Mouse (Mus musculus): ENCODE data around the gene Abcf2. TPM values are rescaled to one million over a fixed set of nuclear protein-coding genes. Genes with fewer than 3 reads are reported as not detected.

Gene Abcf2
- polyA plus RNA-seq, 1 experiment, result 50.0 TPM

GRCm38 (mm10) chr5:24601911-24602750, 24.9 kb upstream of the Abcf2 start:
- DNase-seq (ENCODE audit: low read depth), result no peak

- no peak for DNase-seq (ENCODE audit: low read depth)
Measured at GRCm38 (mm10) chr5:24601071-24601835, 24.0 kb upstream of the Abcf2 start.

- DNase-seq (ENCODE audit: low read depth), result no peak
Measured at GRCm38 (mm10) chr5:24600236-24600635, 23.0 kb upstream of the Abcf2 start.

GRCm38 (mm10) chr5:24599137-24599536, 21.9 kb upstream of the Abcf2 start:
- no peak for DNase-seq (ENCODE audit: low read depth)

- DNase-seq (ENCODE audit: low read depth), result no peak
Measured at GRCm38 (mm10) chr5:24598570-24599006, 21.3 kb upstream of the Abcf2 start.

- DNase-seq (ENCODE audit: low read depth), result no peak
Measured at GRCm38 (mm10) chr5:24597901-24598569, 20.8 kb upstream of the Abcf2 start.

GRCm38 (mm10) chr5:24597221-24597728, 20.0 kb upstream of the Abcf2 start:
- DNase-seq (ENCODE audit: low read depth), result no peak

GRCm38 (mm10) chr5:24596519-24597171, 19.4 kb upstream of the Abcf2 start:
- DNase-seq (ENCODE audit: low read depth), result no peak

GRCm38 (mm10) chr5:24595786-24596380, 18.6 kb upstream of the Abcf2 start:
- DNase-seq (ENCODE audit: low read depth), result no peak

- DNase-seq (ENCODE audit: low read depth), result no peak
Measured at GRCm38 (mm10) chr5:24595261-24595660, 18.0 kb upstream of the Abcf2 start.

GRCm38 (mm10) chr5:24594346-24594745, 17.1 kb upstream of the Abcf2 start:
- no peak for DNase-seq (ENCODE audit: low read depth)

GRCm38 (mm10) chr5:24593928-24594327, 16.7 kb upstream of the Abcf2 start:
- no peak for DNase-seq (ENCODE audit: low read depth)

- no peak for DNase-seq (ENCODE audit: low read depth)
Measured at GRCm38 (mm10) chr5:24593230-24593629, 16.0 kb upstream of the Abcf2 start.

GRCm38 (mm10) chr5:24592471-24593160, 15.3 kb upstream of the Abcf2 start:
- no peak for DNase-seq (ENCODE audit: low read depth)

- DNase-seq (ENCODE audit: low read depth), result no peak
Measured at GRCm38 (mm10) chr5:24591796-24592470, 14.7 kb upstream of the Abcf2 start.

GRCm38 (mm10) chr5:24591268-24591721, 14.0 kb upstream of the Abcf2 start:
- no peak for DNase-seq (ENCODE audit: low read depth)

- no peak for DNase-seq (ENCODE audit: low read depth)
Measured at GRCm38 (mm10) chr5:24589511-24590500, 12.5 kb upstream of the Abcf2 start.

- DNase-seq (ENCODE audit: low read depth), result no peak
Measured at GRCm38 (mm10) chr5:24587200-24587577, 9.9 kb upstream of the Abcf2 start.

All from gonadal fat pad, adult 2 months (tissue).